In the genomic region with DNA sequence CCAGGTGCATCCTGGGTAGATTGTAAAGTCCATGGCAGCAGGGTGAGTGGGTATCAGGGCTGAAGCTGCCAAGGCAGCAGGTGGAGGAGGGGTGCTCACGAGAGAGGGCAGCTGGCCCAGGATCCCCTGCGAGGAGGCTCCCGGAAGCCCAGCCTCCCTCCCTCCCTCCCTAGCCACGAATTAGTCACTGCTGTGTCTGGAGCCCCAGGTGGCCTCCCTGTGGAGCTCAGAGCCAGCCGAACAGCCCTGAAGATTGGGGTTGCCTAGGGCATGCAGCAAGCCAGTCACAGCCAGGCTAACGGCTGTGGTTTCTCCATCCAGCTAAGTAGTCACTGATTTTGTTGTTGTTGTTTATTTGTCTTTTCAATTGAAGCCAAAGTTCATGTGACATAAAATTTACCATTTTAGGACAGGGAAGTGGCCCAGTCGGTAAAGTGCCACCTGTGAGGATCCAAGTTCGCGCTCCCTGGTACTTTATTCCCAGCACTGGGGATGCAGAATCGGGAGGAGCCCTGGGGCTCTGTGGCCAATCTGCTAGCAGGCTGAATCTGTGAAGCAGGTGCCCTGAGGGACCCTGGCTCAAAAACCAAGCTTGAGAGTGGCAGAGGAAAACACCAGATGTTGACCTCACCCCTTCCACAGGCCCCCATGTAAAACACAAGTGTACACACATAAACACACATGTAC, we compare ENCODE assay signal across 8 mouse cellular contexts. TPM values are rescaled to one million over a fixed set of nuclear protein-coding genes. Genes with fewer than 3 reads are reported as not detected.
DNase-seq lines count a peak whose midpoint lies in the region; ATAC-seq and TF ChIP-seq lines count a peak whose summit lies in the region.

No protein-coding gene starts in this region.

- peaks cover 23% of the 10 kb centered on the region for H3K4me1 ChIP-seq in hindbrain, embryonic 13.5 days (replicated peaks)

- CTCF ChIA-PET in Patski (lab: Charles Lee), result interaction anchor here (1.0 to 1.8 kb wide), 4 partner anchors 12 to 31 kb away, joined by 3 to 8 read pairs (median 3); no protein-coding TSS in a partner anchor

- peak overlapping the region; percentile 41 for H3K27ac ChIP-seq in hindbrain, embryonic 13.5 days

- in situ Hi-C loops in Patski (cut with MboI; ENCODE audit: low pct_unique_long_range_greater_than_20kb), result no loop called here

- no peak overlapping the region; the same call in 1 of the 2 replicates for H3K9ac ChIP-seq in hindbrain, embryonic 13.5 days

- no peaks in the 10 kb centered on the region for H3K27me3 ChIP-seq in Patski
- H3K27me3 ChIP-seq in hindbrain, embryonic 13.5 days, result no peaks in the 10 kb centered on the region

- H3K4me3 ChIP-seq in hindbrain, embryonic 13.5 days, result no peak overlapping the region

- no peaks in the 10 kb centered on the region for H3K9me3 ChIP-seq in hindbrain, embryonic 13.5 days

- no peak for TF ChIP-seq CTCF in Patski (IDR thresholded peaks at IDR 0.05)

- H3K36me3 ChIP-seq in hindbrain, embryonic 13.5 days, result no peaks in the 10 kb centered on the region

- DNase-seq in adrenal gland, adult 2 months, result peak; percentile 73
- no peak for DNase-seq in adrenal gland, adult 8-10 months
- DNase-seq in Patski (ENCODE audit: low read depth, low spot score), result peak; percentile 69
- peak; percentile 32 for DNase-seq in embryo, embryonic 9.5 days (ENCODE audit: extremely low spot score)
- peak; percentile 76 for DNase-seq in thymus, postnatal 14 days
- no peak for DNase-seq in ovary, adult 18-20 months (ENCODE audit: low spot score)

- 12% methylated on average over 10 of the region's 10 CpGs for WGBS in hindbrain, embryonic 13.5 days

- POLR2A ChIA-PET in Patski (lab: Charles Lee), result interaction anchor here (0.8 kb wide), 1 partner anchor 12 kb away, joined by 3 read pairs; no protein-coding TSS in a partner anchor

- ATAC-seq in Patski, result peak; percentile 99
- ATAC-seq in hindbrain, embryonic 13.5 days (ENCODE audit: low FRiP score), result peak; percentile 77
- ATAC-seq in megakaryocyte progenitor cell, adult 5-6 weeks (replicated peaks; ENCODE audit: poor library complexity), result peak; percentile 85

- H3K4me2 ChIP-seq in hindbrain, embryonic 13.5 days, result peak overlapping the region; percentile 25; the same call in 1 of the 2 replicates

RNA-seq across cellular contexts. Expression of a gene that starts 10.4 kb away (rescaled TPM):
- 100 to 1,000 TPM; 109 to 185 TPM for total RNA-seq in adrenal gland, adult 2 months (2021)
- polyA plus RNA-seq in adrenal gland, adult 2 months (2012; rRNA removed), result 737 and 1,088 TPM in 2 replicates
- 100 to 1,000 TPM; 229 to 287 (median 252) TPM for total RNA-seq in adrenal gland, adult 8-10 months (2022)
- polyA plus RNA-seq in Patski (2021), result 29.5 TPM
- polyA plus RNA-seq in hindbrain, embryonic 13.5 days (2015; fragmentation: Nextera tagmentation; extraction: Ambion mirVana), result 1.6 and 2.0 TPM in 2 replicates
- total RNA-seq in megakaryocyte progenitor cell, adult 5-6 weeks (2015), result 0.25 and 0.42 TPM in 2 replicates
- not detected in 2 replicates for total RNA-seq in megakaryocyte progenitor cell, adult 5-6 weeks (2017)

Comparison
In these comparisons a context has a peak if more than half of its experiments do, and no peak if none do; other contexts are left out.
1. DNase-seq: peak in adrenal gland, adult 2 months (single experiment), Patski (single experiment), embryo, embryonic 9.5 days (single experiment) and thymus, postnatal 14 days (single experiment); none in adrenal gland, adult 8-10 months (single experiment) and ovary, adult 18-20 months (single experiment).
2. RNA of a gene that starts 10.4 kb away (total RNA-seq): 229 to 287 TPM in adrenal gland, adult 8-10 months and 109 to 185 TPM in adrenal gland, adult 2 months; 0.25 to 0.42 TPM in megakaryocyte progenitor cell, adult 5-6 weeks; every median in the first group is over 10 times any median in the second.
3. Peak in every context shown above with its lines, with median percentiles within 50 percentile points of each other: ATAC-seq.